Comparison of ENCODE assay signal across 16 mouse cellular contexts in the genomic region with DNA sequence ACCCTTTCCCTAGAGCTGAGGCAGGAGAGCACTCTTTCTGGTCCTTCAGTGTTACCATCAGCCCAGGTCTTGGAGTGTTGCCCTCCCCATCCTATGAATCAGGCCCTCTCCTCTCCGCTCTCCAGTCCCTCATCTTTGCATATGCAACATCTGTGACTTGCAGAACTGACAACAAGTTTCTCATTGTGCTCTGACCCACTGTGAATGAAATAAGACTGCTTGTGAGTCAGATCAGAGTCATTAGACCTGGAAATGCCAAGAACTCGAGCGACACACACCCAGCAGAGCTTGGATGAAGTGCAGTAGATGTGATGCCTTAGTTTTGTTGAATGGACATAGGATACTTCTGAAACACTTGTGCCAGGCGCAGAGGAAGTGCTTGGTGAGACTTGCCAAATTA.
"Had no signal": no experiment of that assay in that cellular context is flagged by ENCODE, and none has a peak within 500 bp of the region (broad histone marks: within the 10 kb centered on the region; RNA-seq: fewer than 3 reads in every experiment).

No protein-coding gene starts in this region.

- ATAC-seq: hindbrain, embryonic 16.5 days; inflammation-experienced regulatory T-cells, adult 6 months; intestine, embryonic 15.5 days; intestine, postnatal 0 days; liver, postnatal 0 days had no signal

- DNase-seq: gastrocnemius, postnatal 14 days; gastrocnemius, postnatal 36 days; heart, adult 18-20 months; heart, postnatal 14 days; heart, postnatal 36 days; kidney, adult 2 months; kidney, adult 9 months; kidney, postnatal 14 days; kidney, postnatal 36 days; liver; liver, embryonic 13.5 days; liver, postnatal 0 days had no signal
